Mouse (Mus musculus) frontal cortex, postnatal 14 days (tissue): Measurements from ENCODE around the gene Syne4.

Source experiments
- DNase-seq, 2 experiments: peaks; one replicate each; pipeline ENCODE4 v3.0.0; 2022; ENCODE audit warnings: low spot score in 2 of 2

Syne4 gene

DNA sequence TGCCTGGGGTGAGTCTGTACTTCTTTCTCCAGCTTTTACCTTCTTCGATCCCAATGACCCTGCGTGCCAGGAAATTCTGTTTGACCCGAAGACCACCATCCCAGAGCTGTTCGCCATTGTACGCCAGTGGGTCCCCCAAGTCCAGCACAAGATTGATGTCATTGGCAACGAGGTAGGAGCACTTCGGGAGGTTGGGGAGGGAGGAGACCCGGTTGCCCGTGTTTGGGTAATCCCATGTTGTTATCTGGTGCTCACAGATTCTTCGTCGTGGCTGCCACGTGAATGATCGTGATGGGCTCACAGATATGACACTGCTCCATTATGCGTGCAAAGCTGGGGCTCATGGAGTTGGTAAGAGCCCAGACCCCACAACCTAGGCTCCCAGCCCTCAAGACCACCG lies 17.8 kb upstream of the Syne4 start:
- no peak for DNase-seq

DNA sequence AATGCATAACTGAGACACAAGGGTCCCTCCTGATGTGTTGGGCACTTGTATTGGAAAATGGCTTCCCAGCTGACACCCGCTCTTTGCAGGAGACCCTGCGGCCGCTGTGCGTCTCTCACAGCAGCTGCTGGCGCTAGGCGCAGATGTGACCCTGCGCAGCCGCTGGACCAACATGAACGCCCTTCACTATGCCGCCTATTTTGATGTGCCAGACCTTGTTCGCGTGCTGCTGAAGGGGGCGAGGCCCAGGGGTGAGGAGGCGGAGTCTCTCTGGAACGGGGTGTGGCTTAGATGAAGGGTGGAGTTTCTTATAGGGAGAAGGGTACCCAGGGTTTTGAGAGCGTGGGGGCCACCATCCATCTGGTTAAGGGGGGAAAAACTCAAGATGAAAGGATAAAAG lies 17.3 kb upstream of the Syne4 start:
- no peak for DNase-seq

DNA sequence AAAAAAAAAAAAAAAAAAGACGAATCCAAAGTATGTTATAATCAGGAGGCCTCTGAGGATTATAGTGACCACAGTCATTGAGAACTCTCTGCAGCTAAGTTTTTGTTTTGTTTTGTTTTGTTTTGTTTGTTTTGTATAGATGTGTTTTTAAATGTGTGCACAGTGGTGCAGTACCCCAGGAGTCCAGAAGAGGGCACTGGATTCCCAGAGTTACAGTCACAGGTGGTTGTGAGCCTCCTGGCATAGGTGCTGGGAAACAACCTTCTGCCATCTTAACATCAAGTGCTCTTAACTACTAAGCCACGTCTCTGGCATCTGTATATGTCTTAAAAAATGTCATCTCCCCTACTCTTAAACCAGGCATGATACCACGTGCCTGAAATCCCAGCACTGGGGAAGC lies 13.7 kb upstream of the Syne4 start:
- no peak for DNase-seq

DNA sequence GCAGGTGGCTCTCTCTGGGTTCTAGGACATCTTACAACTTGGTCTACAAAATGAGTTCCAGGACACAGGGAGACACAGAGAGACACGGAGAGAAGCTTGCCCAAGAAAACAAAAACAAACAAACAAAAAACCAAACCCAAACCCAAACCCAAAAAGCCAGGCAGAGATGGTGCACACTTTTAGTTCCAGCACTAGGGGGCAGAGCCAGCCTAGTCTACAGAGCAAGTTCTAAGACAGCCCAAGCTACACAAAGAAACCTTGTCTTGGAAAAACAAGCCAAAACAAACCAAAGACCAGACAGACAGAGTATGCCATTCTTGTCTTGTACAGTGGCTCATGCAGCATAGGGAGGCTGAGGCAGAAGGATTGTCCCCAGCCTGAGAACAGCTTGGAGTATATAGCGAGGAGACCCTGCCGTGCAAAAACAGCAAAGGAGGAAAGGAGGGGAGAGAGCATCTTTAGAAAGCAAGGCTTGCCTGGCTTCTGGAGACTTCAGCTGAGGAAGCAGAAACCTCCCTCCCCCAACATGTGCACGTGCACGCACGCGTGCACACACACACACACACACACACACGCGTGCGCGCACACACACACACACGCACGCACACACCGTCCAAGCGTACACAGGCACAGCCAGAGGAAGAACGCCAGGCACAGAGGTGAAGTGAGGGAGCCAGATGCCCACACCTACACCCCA lies 8.4 kb upstream of the Syne4 start:
- no peak for DNase-seq

DNA sequence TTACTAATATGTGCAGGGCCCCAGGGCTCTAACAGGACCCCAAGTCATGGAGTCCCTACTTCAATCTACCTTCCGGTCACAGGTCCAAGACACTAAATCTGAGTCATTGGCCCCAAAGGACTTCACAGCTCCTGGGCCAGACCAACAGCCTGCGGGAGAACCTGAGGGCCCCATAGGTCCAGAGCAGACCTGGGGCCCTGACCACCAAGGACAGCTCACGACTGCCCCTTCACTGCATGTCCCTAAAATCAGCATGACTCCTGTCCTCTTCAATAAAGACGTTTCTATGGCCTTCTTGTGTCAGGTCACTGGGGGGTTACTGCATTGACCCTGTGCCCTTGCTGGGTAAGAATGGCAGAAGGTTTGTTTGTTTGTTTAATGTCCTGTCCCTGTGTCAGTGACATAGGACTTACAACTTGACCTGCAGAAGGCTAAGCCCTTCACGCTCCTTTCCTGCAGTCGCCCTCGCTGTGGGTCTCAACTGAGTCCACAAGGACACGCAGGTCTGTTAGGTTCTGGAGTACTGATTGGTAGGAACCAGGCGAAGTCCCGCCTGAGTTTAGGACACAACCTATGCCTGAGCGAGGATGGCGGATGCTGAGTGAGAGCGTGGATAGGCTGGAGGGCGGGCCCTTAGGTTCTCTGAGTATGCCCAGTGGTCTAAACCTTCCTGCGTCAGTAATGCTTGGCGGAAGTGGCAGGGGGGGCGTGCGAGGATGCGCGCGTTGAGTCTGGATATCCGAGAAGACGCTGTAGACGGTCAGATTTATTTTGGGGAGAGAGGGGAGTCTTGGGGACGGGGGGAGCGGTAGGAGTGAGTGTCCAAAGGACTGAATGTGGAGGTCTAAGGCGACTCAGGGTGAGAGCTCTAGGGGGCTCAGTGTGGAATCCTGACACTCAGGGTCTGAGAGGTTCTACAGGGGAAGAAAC lies 6.3 kb upstream of the Syne4 start, which contains the start of gene Alkbh6:
Gene Alkbh6, plus strand, starts transcription at position 642 of the 930 bp plus-strand sequence.
- DNase-seq, result peak; percentile 93 to 96

DNA sequence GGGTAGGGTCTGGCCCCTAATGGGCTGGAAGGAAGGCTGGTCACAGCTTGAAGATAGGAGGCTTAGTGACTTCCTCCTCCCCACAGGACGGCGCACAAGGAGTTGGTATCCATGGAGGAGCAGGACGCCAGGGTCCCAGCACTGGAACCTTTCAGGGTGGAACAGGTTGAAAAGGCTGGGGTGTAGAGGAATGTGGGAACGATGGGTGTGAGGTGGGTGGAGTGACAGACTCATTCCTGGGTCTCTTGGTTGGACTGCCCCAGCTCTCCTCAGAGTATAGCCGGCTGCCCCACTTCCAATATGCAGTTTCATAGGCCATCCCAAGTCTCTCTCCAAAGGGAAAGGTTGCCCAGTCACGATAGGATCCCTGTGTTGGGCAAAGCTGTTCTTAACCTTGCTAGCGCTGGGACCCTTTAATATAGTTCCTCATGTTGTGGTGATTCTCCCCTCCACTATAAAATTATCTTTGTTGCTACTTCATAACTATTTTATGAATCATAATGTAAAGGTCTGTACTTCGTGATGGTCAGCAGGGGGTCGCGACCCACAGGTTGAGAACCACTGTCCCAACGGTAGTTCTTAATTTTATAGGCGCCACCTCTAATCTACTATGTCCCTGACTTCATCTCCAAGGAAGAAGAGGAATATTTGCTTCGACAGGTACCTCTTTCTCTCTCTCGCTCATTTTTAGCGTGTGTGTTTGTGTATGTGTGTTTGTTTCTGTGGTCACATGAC lies 5.0 kb upstream of the Syne4 start:
- no peak for DNase-seq

DNA sequence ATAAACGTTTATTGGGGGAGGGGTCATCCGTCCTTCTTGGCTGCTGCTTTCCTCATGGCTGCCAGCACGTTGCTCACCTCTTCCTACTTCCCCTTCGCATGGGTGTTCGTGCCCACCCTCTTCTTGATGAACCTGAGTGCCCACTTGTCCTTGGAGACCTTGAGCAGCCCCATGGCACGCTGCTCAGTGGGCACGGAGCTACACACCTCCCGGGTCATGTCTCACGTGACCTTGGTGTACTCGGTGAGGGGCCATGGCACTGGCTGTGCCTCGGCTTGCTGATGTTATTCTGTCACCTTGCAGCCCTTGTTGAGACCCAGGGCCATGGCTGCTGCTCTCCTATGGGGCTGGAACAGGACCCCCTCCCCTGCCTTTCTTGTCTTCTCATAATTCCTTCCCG lies 4.5 kb upstream of the Syne4 start:
- DNase-seq, result no peak

DNA sequence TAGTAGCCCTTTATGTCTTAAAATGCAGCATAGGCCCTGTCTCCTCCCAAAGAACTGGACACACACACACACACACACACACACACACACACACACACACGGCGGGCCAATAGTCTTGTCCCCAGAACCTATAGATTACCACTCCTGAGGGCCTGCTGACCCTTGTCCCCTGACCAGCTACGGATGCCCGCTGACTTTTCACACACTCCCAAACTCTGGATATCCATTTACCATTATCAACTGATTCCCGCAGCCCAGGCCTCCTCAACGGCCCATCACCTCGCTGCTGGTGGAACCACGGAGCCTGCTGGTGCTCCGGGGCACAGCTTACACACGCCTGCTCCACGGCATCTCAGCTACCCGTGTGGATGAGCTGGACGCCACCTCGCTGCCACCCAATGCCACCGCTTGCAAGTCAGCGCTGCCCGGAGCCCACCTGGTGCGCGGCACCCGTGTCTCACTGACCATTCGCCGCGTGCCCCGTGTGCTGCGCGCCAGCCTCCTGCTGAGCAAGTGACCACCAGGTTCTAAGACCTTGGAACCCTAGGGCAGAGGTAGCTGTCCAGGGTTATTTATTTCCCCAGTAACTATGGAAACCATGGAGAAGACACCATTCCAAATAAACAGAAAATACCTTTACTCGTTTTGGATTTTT lies 814 bp upstream of the Syne4 start:
- DNase-seq, result no peak

DNA sequence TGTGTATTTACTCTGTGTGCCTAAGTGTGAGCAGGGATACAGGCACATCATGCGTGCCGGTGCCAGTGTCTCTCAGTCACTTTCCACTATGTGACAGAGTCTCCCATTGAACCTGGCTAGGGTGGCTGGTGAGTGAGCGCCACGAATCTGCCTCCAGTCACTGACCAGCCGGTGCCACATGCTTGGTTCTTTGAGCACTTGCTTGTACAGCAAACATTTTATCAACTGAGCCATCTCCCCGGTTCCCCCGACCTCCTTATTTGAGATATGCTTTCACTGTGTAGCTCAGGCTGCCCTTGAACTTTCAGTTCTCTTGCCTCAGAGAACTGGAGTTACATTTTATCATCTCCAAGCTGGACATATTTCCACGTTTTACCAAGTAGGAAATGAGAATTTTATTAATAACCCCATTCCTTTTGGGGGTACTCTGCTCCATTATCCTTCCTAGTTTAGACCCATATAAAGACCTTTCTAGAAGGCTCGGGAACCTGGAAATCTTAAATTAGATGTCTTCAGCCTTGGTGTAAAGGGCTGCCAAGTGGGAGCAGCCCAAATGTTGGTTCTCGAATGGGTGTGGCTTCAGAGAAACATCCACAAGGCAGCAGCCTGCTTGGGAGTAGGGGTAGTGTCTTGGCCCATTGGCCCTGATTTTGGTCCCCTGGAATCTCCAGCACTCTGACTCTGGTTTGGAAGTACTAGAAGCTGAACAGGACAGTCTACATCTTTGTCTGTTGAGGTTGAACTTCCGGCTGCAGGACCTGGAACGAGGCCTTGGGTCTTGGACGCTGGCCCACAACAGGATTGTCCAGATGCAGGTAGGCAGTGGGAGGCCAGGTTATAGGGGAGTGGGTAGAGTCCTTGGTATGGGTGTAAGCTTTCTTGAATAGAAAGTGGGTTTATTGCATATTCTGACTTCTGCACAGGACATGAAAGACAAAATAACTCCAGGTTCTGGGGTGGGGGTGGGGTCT lies 1.2 kb downstream of the Syne4 start:
- DNase-seq, result no peak

DNA sequence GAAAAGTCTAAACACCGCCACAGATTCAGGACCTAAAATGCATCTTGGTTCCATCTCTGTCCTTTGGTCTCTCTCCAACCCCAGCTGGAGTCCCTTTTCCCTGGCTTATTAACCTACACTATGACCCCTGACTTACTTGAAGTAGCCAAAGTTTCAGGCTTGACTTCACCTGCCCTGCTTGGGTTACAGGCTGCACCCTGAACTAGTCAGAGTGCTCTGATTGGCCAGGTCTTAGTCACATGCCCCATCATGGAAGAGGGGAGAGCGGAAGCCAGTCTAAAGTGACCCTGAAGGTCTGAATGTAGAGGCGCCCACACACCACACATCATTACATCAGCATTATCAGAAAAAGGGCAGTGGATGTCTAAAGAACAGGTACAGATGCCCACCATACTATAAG lies 3.5 kb downstream of the Syne4 start:
- DNase-seq, result no peak

DNA sequence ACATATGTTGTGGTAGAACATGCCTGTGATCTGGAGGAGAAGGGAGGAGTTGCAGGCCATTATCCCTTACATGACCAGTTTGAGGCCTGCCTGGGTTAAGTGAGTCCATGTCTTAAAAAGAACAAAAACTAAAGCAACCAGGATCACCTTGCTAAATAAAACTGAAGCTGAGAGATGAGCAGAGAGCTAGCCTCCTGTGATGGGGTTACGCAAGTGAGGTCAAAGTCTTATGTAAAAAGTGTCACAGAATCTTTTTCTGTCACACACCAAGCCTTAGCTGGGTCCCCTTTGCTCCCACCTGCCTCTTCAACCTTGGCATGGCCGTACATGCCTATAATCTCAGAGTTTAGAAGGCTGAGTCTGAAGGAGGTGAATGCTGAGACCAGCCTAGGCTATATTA lies 6.3 kb downstream of the Syne4 start:
- DNase-seq, result no peak

DNA sequence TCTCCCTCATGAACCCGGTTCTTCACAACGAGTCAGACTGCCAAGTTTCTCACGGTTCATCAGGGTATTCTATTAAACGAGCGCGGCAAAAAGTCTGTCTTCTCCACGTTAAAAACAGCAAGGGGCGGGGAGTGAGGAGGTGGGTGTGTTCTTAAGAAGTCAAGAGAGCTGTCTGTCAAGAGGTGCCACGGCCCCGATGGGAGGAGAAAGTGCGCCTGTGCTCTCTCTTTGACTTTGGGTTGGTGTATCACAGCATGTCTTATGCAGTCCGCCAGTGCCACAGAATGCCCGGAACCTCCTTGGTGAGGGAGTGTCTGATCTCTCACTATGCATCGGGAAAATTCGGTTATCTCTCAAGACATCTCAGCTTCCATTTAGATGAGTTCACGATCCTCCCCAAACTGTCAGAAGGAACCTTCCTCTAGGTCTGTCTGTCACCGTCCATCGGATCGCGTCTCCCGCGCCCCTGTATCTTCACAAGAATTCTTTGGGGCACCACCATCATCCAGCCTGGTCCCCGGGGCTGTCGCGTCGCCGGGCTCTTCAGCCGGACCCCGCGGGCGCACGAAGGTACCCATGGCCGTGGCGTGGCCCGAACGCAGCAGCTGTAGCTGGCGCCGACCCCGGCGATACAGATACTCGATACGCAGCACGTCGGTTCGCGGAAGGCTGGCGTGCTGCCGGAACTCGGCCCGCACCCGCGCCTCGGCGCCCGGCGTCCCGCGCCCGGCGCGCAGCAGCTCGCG lies 7.1 kb downstream of the Syne4 start, which contains the start of gene E130208F15Rik:
Gene E130208F15Rik, plus strand, starts transcription at position 202 of the 746 bp plus-strand sequence.
- peak; percentile 55 to 61 for DNase-seq

DNA sequence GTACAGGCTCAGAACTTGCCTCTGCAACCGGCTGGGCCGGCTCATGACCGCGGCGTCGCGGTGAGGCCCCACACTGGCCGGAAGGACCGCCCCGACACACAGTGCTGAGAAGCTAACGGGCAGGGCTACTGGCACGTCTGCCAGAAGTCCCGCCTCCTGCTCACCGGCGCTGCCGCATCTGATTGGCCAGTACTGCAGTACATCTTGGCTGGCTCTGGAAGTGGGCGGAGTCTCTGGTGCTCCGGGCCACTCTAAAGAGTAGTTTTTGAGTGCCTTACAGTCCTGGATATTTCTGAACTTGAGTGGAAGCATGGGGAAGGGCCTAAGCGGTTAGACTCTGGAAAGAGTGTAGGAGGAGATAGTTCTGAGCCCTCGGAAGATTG lies 7.7 kb downstream of the Syne4 start:
- DNase-seq, result peak; percentile 92 to 95

DNA sequence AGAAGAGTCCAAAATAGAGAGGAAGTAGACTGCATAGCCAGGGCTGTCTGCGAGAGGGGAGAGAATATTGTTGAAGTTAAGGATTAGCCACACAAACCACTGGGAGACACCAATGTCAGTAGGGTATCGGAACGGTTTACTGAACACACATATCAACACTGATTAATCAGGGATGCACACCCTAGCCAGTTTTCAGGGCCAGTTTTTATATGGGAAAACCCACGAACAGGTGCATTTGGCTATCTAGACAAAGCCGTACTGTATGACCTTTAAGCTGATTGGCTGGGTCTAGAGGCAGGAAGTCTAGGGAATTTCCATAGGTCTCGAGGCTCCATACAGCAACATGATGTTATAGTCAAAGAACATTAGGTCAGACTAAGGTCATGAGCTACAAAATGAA lies 8.3 kb downstream of the Syne4 start:
- DNase-seq, result no peak

DNA sequence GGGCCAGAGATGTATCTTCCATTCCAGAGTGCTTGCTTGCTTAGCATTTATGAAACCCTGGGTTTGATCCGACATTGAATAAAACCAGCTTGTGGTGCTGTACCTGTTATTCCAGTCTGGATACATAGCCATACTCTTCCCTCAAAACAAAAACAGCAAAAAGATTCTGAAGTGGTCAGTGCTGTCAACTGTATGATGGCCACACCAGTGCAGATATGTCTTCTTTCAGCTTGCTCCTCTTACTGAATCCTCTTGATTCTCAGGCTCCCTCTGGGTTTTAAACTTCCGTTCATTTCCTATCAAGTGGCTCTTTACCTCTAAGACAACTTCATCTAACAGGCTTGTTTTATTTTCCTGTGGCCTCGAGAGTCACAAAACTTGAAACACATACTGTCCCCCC lies 9.2 kb downstream of the Syne4 start, which contains the start of gene Sdhaf1:
Gene Sdhaf1, minus strand, starts transcription at position 101 of the 400 bp plus-strand sequence.
- no peak for DNase-seq

DNA sequence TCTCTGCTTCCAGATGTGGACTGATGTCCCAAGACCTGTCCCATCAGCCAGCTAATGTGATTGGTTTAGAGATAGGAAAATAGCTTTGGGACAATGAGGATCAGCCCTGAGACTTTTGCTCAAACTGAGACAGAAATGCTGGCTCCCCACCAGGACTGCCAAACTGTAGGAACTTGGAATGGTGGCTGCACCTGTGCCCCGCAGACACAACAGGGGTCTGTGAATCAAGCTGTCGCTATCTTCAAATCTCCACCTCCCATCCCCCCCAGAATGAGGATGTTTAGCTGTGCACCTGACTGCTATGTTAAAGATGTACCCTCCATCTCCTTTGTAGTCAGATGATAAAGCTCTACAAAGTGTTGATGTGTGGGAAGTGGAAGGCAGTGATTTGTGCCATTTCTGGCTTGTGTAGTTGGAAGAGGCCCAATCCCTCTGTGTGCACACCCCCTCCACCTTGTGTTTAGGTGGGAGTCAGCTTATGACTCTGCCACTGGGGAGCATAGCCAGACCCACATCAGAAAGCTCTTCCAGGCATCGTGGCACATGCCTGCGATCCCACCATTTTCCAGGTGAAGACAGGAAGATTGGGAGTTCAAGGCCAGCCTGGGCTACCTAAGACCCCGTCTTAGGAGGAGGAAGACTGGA lies 9.8 kb downstream of the Syne4 start:
- no peak for DNase-seq

DNA sequence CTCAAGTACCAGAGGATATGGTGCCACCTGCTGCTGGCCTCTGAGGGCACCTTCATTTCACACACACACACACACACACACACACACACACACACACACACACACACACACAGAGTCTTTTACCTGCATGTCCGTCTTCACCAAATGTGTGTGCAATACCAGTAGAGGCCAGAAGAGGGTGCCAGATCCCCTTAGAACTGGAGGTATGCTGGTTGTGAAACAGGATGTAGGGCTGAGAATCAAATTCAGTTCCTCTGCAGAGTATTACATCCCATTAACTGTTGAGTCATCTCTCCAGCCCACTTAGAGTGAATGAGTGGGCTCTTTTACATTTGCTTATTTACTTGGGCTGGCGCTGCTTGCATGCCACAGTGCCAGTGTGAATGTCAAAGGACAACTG lies 10.8 kb downstream of the Syne4 start:
- no peak for DNase-seq

DNA sequence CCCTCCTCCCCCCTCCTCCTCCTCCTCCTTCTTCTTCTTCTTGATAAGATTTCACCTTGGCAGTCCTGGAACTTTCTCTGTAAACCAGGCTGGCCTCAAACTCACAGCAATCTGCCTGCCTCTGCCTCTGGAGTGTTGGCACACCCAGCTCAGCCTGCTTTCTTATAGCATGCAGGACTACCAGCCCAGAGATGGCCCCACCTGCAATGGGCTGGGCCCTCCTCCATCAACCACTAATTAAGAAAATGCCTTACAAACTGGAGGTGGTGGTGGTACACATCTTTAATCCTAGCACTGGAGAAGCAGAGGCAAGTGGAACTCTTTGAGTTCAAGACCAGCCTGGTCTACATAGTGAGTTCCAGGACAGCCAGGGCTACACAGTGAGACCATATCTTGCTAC lies 11.8 kb downstream of the Syne4 start:
- DNase-seq, result no peak

DNA sequence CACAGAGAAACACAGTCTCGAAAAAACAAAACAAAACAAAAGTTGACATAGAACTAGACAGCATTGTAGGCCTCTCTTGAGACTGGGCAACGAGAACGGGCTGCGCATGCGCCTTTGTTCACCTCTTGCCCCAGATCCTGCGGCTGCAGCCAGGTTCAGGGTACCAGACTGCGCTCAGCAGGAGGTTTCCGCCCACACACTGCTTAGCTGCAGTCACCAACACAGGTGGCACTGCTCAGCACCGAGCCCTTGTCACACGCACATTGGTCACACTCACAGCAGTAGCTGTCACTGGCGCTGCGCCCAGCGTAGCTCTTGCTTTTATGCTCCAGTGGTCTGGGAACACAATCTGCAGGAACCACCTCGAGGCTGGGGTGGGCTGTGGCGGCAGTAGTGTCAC lies 12.5 kb downstream of the Syne4 start:
- DNase-seq, result no peak
